Mouse (Mus musculus): ENCODE measurements around the gene Anapc15. TPM values are rescaled to one million over a fixed set of nuclear protein-coding genes. Genes with fewer than 3 reads are reported as not detected.
"Not testable (repeated sequence)": the region's sequence is repeated elsewhere in the genome, so short reads cannot be mapped to it uniquely, and the experiment has no call there.

Anapc15 gene
- polyA plus RNA-seq, 1 experiment from 2014 or later, result 71.6 TPM

- ATAC-seq, result no peak
- Histone ChIP-seq H3K27me3 (ENCODE audit: control insufficient read depth, insufficient read depth, low read depth, low read length) (no peaks in the 10 kb centered on the region), H3K9ac (ENCODE audit: low read depth, low read length) (no peak overlapping the region), H3K4me2 (ENCODE audit: low read length) (no peak overlapping the region), H3K27ac (ENCODE audit: low read length) (no peak overlapping the region), H3K4me1 (ENCODE audit: control insufficient read depth, insufficient read depth, low read length) (peaks cover 16% of the 10 kb centered on the region), H3K9me3 (replicated peaks; ENCODE audit: control insufficient read depth, low read length, poor library complexity, severe bottlenecking) (no peaks in the 10 kb centered on the region), H3K36me3 (ENCODE audit: control insufficient read depth, insufficient read depth, low read length) (no peaks in the 10 kb centered on the region), H3K4me3 (ENCODE audit: low read depth, low read length) (no peak overlapping the region)
These were observed 39.3 kb downstream of the Anapc15 start for GRCm38 (mm10) chr7:101902846-101903245.

- H3K4me1 ChIP-seq (ENCODE audit: control insufficient read depth, insufficient read depth, low read length), result peaks cover 19% of the 10 kb centered on the region
- H3K36me3 ChIP-seq (ENCODE audit: control insufficient read depth, insufficient read depth, low read length), result 0 out of 2 replicates have a peak, but pooled peaks cover 6% of the 10 kb centered on the region
- H3K4me2 ChIP-seq (ENCODE audit: low read length), result peak within 1 kb of the TSS; percentile 60
- peak within 1 kb of the TSS; percentile 92 for H3K4me3 ChIP-seq (ENCODE audit: low read depth, low read length)
- H3K27ac ChIP-seq (ENCODE audit: low read length), result peak within 1 kb of the TSS; percentile 97
- peak within 1 kb of the TSS; percentile 94 for H3K9ac ChIP-seq (ENCODE audit: low read depth, low read length)
- WGBS, result under 1% methylated on average over 61 of the region's 61 CpGs
- ATAC-seq, result peak; percentile 97
- no peaks in the 10 kb centered on the region for H3K9me3 ChIP-seq (replicated peaks; ENCODE audit: control insufficient read depth, low read length, poor library complexity, severe bottlenecking)
- no peaks in the 10 kb centered on the region for H3K27me3 ChIP-seq (ENCODE audit: control insufficient read depth, insufficient read depth, low read depth, low read length)
These were observed 42.2 kb downstream of the Anapc15 start, which contains the start of gene Lamtor1 for GRCm38 (mm10) chr7:101905561-101906286. Lamtor1 (plus strand) TSS chr7:101905904.

GRCm38 (mm10) chr7:101906287-101906681 is 42.8 kb downstream of the Anapc15 start, which contains the start of gene Tomt:
Tomt (minus strand) TSS chr7:101906359.
- Histone ChIP-seq H3K27me3 (ENCODE audit: control insufficient read depth, insufficient read depth, low read depth, low read length) (no peaks in the 10 kb centered on the region), H3K4me2 (ENCODE audit: low read length) (peak within 1 kb of the TSS; percentile 60), H3K9me3 (replicated peaks; ENCODE audit: control insufficient read depth, low read length, poor library complexity, severe bottlenecking) (no peaks in the 10 kb centered on the region), H3K4me1 (ENCODE audit: control insufficient read depth, insufficient read depth, low read length) (peaks cover 19% of the 10 kb centered on the region), H3K4me3 (ENCODE audit: low read depth, low read length) (peak within 1 kb of the TSS; percentile 92), H3K9ac (ENCODE audit: low read depth, low read length) (peak within 1 kb of the TSS; percentile 94), H3K36me3 (ENCODE audit: control insufficient read depth, insufficient read depth, low read length) (peaks cover 8% of the 10 kb centered on the region; the same call in 1 of the 2 replicates), H3K27ac (ENCODE audit: low read length) (peak within 1 kb of the TSS; percentile 97)
- ATAC-seq, result no peak
- WGBS, result 28% methylated on average over 11 of the region's 11 CpGs

GRCm38 (mm10) chr7:101906696-101907095 is 43.2 kb downstream of the Anapc15 start:
- 90% methylated on average over 8 of the region's 8 CpGs for WGBS
- no peak overlapping the region for H3K27ac ChIP-seq (ENCODE audit: low read length)

GRCm38 (mm10) chr7:101908367-101908766 is 44.9 kb downstream of the Anapc15 start:
- no peak for ATAC-seq
- Histone ChIP-seq H3K27me3 (ENCODE audit: control insufficient read depth, insufficient read depth, low read depth, low read length) (no peaks in the 10 kb centered on the region), H3K27ac (ENCODE audit: low read length) (no peak overlapping the region), H3K9me3 (replicated peaks; ENCODE audit: control insufficient read depth, low read length, poor library complexity, severe bottlenecking) (no peaks in the 10 kb centered on the region), H3K36me3 (ENCODE audit: control insufficient read depth, insufficient read depth, low read length) (peaks cover 19% of the 10 kb centered on the region; the same call in 1 of the 2 replicates), H3K4me2 (ENCODE audit: low read length) (no peak overlapping the region), H3K4me3 (ENCODE audit: low read depth, low read length) (no peak overlapping the region), H3K9ac (ENCODE audit: low read depth, low read length) (peak overlapping the region; percentile 21; the same call in 1 of the 2 replicates), H3K4me1 (ENCODE audit: control insufficient read depth, insufficient read depth, low read length) (peaks cover 19% of the 10 kb centered on the region)
- 90% methylated on average over 4 of the region's 4 CpGs for WGBS

More at GRCm38 (mm10) chr7:101906696-101907095, 43.2 kb downstream of the Anapc15 start:
- Histone ChIP-seq H3K9me3 (replicated peaks; ENCODE audit: control insufficient read depth, low read length, poor library complexity, severe bottlenecking) (no peaks in the 10 kb centered on the region), H3K9ac (ENCODE audit: low read depth, low read length) (peak overlapping the region; percentile 94; the same call in 1 of the 2 replicates), H3K4me3 (ENCODE audit: low read depth, low read length) (peak overlapping the region; percentile 92), H3K36me3 (ENCODE audit: control insufficient read depth, insufficient read depth, low read length) (peaks cover 9% of the 10 kb centered on the region; the same call in 1 of the 2 replicates), H3K4me2 (ENCODE audit: low read length) (peak overlapping the region; percentile 60), H3K27me3 (ENCODE audit: control insufficient read depth, insufficient read depth, low read depth, low read length) (no peaks in the 10 kb centered on the region), H3K4me1 (ENCODE audit: control insufficient read depth, insufficient read depth, low read length) (peaks cover 19% of the 10 kb centered on the region)
- ATAC-seq, result no peak

GRCm38 (mm10) chr7:101910138-101910537 is 46.6 kb downstream of the Anapc15 start:
- H3K27ac ChIP-seq (ENCODE audit: low read length), result no peak overlapping the region
- WGBS, result 82% methylated on average over 4 of the region's 4 CpGs
- no peak overlapping the region for H3K9ac ChIP-seq (ENCODE audit: low read depth, low read length)
- no peak overlapping the region for H3K4me2 ChIP-seq (ENCODE audit: low read length)
- H3K9me3 ChIP-seq (replicated peaks; ENCODE audit: control insufficient read depth, low read length, poor library complexity, severe bottlenecking), result no peaks in the 10 kb centered on the region
- no peak for ATAC-seq
- peaks cover 26% of the 10 kb centered on the region; the same call in 1 of the 2 replicates for H3K36me3 ChIP-seq (ENCODE audit: control insufficient read depth, insufficient read depth, low read length)
- H3K4me3 ChIP-seq (ENCODE audit: low read depth, low read length), result no peak overlapping the region
- H3K27me3 ChIP-seq (ENCODE audit: control insufficient read depth, insufficient read depth, low read depth, low read length), result no peaks in the 10 kb centered on the region
- peaks cover 16% of the 10 kb centered on the region for H3K4me1 ChIP-seq (ENCODE audit: control insufficient read depth, insufficient read depth, low read length)

GRCm38 (mm10) chr7:101911982-101912381 is 48.5 kb downstream of the Anapc15 start:
- H3K4me1 ChIP-seq (ENCODE audit: control insufficient read depth, insufficient read depth, low read length), result peaks cover 7% of the 10 kb centered on the region
- H3K4me2 ChIP-seq (ENCODE audit: low read length), result no peak overlapping the region
- no peaks in the 10 kb centered on the region for H3K27me3 ChIP-seq (ENCODE audit: control insufficient read depth, insufficient read depth, low read depth, low read length)
- H3K4me3 ChIP-seq (ENCODE audit: low read depth, low read length), result no peak overlapping the region
- H3K9ac ChIP-seq (ENCODE audit: low read depth, low read length), result no peak overlapping the region
- no peak for ATAC-seq
- H3K36me3 ChIP-seq (ENCODE audit: control insufficient read depth, insufficient read depth, low read length), result peaks cover 26% of the 10 kb centered on the region; the same call in 1 of the 2 replicates
- 66% methylated on average over 3 of the region's 3 CpGs for WGBS
- no peak overlapping the region for H3K27ac ChIP-seq (ENCODE audit: low read length)
- no peaks in the 10 kb centered on the region for H3K9me3 ChIP-seq (replicated peaks; ENCODE audit: control insufficient read depth, low read length, poor library complexity, severe bottlenecking)

GRCm38 (mm10) chr7:101918071-101918470 is 54.6 kb downstream of the Anapc15 start:
- Histone ChIP-seq H3K4me2 (ENCODE audit: low read length) (no peak overlapping the region), H3K9me3 (replicated peaks; ENCODE audit: control insufficient read depth, low read length, poor library complexity, severe bottlenecking) (no peaks in the 10 kb centered on the region), H3K4me3 (ENCODE audit: low read depth, low read length) (no peak overlapping the region), H3K4me1 (ENCODE audit: control insufficient read depth, insufficient read depth, low read length) (no peaks in the 10 kb centered on the region), H3K9ac (ENCODE audit: low read depth, low read length) (no peak overlapping the region), H3K27me3 (ENCODE audit: control insufficient read depth, insufficient read depth, low read depth, low read length) (no peaks in the 10 kb centered on the region), H3K36me3 (ENCODE audit: control insufficient read depth, insufficient read depth, low read length) (peaks cover 10% of the 10 kb centered on the region; the same call in 1 of the 2 replicates), H3K27ac (ENCODE audit: low read length) (no peak overlapping the region)
- ATAC-seq, result peak; percentile 77
- 24% methylated on average over 1 of the region's 1 CpGs for WGBS

- H3K4me2 ChIP-seq (ENCODE audit: low read length); H3K27ac ChIP-seq (ENCODE audit: low read length); H3K36me3 ChIP-seq (ENCODE audit: control insufficient read depth, insufficient read depth, low read length); H3K4me1 ChIP-seq (ENCODE audit: control insufficient read depth, insufficient read depth, low read length); H3K4me3 ChIP-seq (ENCODE audit: low read depth, low read length); H3K9me3 ChIP-seq (replicated peaks; ENCODE audit: control insufficient read depth, low read length, poor library complexity, severe bottlenecking); H3K27me3 ChIP-seq (ENCODE audit: control insufficient read depth, insufficient read depth, low read depth, low read length); H3K9ac ChIP-seq (ENCODE audit: low read depth, low read length); ATAC-seq: not testable (repeated sequence)
These were observed 62.4 kb downstream of the Anapc15 start for GRCm38 (mm10) chr7:101925892-101926291.

Measured in midbrain, embryonic 16.5 days (tissue).